Mouse (Mus musculus): ENCODE measurements at regions not wholly inside any gene's neighbourhood (a gene's known extent, or its start where the extent isn't known, plus 50 kb on each side); places are given as distances from the start of the nearest gene placed in this dataset.

- DNase-seq = no peak
Observed at GRCm38 (mm10) chr13:48003126-48003525, 257.9 kb upstream of the Id4 start.

DNA sequence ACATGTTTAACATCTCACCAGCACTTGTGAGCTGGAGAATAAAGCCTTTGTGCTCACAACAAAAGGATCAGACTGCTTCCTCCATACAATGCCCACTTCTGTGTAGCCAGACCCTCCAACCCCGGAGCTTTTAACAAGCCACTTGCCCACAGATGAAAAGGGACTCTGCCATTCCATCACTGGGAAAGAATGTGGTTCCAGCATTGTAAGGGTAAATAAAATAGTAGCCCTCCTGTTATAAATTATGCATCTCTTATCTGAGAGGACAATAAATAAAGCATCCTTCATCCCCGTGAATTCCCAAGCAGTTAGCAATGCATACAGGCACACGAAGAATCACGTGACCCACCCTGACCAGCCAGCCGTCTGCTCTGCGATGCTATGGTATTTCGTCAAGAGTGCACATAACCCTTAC lies 247.7 kb upstream of the Id4 start:
- no peak for DNase-seq

DNA sequence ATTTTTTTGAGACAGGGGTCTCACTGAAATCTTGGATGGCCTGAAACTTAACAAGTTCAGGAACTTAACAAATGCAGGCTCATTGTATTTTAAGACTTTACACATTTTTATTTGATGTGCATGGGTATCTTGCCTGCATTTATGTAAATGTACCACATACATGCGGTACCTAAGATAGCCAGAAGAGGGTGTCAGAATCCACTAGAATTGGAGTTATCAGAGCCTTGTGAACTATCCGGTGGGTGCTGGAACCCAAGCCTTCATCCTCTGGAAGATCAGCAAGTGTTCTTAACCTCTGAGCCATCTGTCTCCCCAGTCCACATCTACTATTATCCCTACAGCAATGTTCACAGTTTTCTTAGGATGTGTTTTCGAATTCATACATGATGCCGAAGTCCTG lies 245.7 kb upstream of the Id4 start:
- DNase-seq = no peak

DNA sequence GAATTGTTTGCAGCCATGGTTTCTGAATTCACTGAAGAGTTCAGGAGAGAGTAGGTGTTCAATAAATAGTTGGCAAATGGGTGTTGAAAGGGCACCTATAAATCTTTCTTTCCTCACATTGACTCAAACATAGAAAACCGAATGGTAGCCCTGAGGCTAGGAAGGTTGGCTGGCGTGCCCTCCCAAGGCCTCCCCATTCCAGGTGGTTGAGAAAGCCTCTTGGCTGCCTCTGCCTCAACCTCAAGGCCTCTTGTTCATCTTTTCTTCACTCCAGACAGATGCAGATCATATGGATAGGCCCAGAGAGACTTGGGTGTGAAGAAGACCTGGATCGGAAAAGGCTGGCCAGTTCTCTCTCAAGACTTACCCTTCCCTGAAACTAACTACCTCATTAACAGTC lies 245.0 kb upstream of the Id4 start:
- DNase-seq = no peak

DNA sequence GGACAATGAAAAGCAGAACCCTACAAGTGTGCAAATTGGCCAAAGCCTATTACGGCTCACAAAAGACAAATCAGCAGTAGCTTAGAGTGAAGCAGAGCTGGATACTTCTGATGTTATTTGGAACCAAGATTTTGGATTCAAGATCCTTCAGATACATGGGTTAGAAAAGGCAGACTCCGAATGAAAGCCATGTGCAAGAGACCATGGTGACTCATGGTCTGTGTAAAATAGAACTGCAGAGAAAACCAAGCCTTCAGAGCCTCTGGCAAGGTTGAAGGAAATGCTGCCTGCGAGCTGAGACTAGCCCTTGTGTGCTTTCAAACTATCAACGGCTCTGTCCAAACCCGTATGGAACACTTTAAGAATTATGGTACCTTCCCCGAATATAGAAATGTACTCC lies 244.4 kb upstream of the Id4 start:
- DNase-seq = no peak

DNA sequence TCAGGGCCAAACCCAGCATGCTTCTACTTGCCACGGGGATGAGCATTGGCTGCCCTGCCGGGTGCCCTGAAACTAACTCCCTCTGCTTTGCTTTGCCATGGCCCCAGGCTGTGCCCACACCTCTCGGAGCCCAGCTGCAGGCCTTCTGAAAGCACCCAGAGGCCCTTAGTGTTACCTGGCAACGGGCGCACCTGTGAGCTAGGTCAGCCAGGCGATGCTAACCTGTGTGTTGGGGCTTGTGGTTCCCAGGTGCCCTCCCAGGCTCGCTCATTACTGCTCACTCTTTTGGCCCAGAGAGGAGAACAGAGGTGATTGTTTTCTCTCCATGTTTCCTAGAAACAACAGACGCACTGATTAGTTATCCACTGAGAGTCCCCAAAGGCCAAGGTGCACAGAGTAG lies 243.4 kb upstream of the Id4 start:
- no peak for DNase-seq

GRCm38 (mm10) chr13:48018606-48019005 lies 242.4 kb upstream of the Id4 start:
- no peak for DNase-seq

DNA sequence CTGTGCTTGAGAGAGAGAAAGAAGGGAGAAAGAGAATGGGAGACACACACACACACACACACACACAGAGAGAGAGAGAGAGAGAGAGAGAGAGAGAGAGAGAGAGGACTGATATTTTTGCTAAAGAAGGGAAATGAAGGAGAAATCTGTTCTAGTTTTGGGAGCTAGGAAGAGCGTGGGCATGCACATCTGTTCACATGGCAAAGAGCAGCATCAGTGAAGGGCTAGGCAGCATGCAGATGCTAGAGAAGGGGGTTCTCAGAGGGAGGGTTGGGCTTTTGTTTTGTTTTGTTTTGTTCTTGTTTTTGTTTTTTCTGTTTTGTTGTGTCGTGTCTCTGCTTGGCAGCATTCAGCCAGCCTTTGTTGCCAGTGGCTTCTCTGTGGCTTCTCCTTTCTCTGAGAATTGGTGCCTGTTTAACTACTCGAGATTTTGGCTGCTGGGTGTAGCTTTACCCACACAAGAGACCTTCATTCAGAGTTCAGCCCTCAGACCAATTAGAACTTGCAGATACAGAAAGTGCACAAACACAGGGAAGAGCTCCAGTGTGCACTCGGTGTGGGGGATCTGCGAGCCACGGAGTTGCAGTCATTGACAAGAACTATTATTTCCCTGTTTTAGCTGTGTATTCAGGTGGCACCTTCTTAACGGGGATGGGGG lies 237.9 kb upstream of the Id4 start:
- no peak for DNase-seq

DNA sequence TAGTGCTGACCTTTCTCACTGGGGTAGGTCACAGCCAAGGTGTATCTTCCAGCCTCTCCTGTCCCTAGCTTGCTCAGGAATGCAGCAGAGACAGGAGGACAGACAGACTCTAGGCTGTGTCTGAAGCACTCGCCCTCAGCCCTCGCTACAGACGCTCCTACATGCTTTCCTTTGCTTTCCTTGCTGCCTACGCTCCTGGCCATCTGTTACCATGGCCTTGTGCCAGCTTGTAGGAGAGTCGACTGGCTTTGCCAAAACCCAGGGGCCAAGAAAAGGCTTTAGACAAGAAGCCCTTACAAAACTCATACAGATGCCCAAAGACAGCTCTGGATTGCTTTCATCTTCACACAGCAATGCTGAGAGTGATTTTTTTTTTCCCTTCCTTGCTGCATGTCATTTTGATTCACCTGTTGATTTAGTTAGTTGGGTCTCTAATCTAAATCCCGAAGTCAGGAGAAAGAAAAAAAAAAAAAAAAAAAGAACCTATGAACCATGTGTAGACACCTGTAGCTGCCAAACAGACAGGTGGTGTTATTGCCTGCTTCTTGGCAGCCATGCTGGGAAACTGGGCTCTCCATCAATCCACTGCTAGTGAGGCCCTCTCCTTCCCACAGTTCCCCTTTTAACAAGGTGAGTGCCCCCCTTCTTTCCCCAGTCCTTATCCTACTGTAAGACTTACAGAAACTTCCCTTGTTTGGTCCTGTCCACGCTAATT lies 233.1 kb upstream of the Id4 start:
- peak; percentile 73 for DNase-seq

DNA sequence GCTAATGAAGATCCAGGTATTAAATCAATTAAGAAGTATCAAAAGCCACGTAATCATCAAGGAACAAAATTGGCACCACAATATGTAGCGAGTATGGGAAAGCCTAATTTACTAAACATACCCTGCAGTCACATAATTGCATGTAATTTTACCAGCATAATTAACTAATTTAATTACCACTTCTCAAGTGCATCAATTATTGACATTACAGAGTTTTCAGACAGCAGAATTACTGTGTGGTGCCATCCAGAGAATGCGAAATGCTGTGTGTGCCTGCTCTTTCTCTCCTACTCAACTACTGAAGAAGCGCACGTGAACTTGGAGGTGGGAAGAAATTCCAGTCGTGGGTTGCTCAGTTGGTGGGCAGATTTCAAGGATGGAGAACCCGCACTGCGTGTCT lies 229.5 kb upstream of the Id4 start:
- DNase-seq = no peak

- no peak for DNase-seq
Observed at GRCm38 (mm10) chr13:48042172-48042571, 218.9 kb upstream of the Id4 start.

GRCm38 (mm10) chr13:48042572-48042971 lies 218.5 kb upstream of the Id4 start:
- DNase-seq = no peak

DNA sequence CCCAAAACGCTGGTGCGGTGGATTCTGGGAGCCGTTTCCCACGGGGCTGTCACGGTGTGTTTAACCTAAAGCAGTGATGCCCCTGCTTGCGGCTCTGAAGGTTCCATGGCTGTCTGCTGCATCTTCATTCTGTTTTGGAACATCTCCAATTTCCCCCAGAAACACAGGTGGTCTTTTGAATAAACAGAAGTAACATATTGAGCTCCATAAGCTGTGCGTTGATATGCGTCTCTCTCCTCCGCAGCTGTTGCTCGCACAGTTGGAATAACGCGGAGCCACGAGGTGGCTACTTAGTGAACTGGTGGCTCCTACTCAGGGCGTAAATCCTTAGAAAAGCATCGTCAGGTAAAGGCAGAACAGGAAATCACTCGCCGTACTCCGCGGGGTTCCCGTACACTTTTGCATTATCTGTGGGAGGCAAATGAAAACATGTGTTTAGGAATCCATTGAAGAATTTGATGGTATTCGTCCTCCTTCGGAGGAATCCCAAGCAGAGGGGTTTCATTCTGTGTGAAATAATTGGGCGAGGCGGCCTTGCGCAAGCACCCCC lies 214.8 kb upstream of the Id4 start:
- no peak for DNase-seq

DNA sequence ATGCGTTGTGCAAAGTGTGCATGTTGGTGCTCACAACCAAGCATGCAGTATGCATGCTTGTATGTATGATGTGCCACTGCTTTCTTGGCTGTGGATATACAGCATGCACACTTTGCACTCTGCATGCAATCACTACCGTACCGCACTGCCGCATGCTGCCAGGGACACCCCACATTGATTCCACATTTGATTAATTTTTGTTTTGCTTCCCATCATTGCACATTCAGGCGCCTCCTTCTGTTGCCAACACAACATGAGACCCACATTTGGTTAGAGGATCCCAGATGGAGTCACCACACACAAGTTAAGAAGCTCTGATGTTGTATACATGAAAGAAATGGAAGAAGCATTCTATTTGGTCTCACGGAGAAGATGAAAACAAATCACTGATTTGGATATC lies 211.2 kb upstream of the Id4 start:
- DNase-seq = no peak

DNA sequence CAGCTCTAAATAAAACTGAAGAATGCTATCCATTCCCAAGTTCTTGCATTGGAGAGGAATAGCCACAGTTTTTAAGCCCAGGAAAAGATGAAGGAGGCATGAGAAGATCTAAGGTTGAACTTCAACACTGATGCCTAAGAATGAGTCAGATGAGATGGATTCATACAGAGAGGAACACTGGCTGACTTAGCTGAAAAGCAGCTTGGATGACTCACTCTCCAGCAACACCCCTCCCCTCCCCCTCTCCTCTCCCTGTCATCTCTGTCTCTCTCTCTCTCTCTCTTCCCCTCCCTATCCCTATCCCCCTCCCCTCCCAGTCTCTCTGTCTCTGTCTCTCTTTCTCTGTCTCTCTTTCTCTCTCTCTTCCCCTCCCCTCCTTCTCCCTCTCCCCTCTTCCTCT lies 186.4 kb upstream of the Id4 start:
- DNase-seq = no peak

DNA sequence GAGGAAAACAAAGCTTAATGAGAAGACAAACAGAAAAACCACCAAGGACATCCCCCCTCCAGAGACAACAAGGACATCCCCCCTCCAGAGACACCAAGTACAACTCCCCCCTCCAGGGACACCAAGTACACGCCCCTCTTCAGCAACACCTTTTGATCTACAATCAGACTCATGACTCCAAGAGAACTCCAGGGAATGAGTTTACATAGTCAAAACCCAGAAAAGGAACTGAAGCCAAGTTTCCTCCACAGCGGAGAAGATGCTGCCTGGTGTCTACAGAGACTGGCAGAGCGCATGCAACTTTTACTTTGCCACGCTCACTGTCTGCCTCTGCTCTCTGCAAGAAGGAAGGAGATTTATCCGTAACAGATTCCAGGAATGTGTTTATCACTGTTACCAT lies 185.7 kb upstream of the Id4 start:
- DNase-seq = no peak

DNA sequence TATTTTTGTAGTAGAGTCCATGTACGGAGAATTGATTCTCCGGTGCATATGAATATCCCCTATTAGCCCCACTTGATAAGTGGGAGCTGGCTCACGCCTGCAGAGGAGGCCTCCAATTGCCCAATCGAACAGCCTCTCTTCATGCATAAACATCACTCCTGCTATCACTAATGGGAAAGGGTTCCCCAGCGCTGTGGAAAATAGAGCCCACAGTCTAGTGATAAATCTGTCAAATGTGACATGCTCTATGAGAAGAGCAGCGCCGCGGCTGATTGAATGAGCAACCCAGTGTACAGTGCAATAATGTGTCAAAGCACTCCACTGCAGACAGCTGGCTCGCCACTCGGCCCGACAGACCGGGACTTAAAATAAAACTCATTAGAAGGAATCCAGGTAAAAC lies 182.8 kb upstream of the Id4 start:
- DNase-seq = no peak

DNA sequence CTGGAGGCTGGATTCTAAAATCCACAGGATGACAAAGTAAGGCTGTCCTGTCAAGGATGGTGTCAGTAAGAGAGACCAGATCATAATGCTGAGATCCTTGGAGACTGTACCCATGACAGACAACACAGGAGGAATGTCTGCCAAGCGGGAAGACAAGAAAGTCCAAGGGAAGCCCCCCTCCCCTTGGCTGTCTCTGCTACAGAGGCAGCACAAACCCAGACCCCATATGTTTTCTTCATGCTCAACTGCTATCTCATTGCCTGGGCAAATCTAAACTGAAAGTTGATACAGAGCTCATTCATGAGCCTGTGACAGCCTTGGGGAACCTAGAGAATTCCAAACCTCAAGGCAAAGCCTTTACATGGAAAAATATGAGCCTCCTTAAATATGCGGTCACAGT lies 177.7 kb upstream of the Id4 start:
- no peak for DNase-seq

DNA sequence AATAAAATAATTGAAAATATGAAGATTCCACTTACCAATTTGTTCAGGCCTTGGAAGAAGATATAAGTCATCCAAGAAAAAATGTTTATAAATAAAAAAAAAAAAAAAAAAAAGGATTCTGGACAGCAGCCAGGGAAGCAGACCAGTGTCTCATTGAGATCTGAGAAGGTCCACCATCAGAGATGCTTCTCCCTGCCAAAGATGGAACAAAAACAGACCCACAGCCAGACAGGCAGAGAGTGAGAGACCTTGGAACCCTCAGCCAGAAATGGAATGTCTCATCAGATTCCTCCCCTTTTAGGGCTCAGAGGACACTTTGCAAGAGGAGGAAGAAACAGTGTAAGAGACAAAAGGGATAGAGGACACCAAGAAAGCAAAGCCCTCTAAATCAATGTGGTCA lies 177.2 kb upstream of the Id4 start:
- no peak for DNase-seq

DNA sequence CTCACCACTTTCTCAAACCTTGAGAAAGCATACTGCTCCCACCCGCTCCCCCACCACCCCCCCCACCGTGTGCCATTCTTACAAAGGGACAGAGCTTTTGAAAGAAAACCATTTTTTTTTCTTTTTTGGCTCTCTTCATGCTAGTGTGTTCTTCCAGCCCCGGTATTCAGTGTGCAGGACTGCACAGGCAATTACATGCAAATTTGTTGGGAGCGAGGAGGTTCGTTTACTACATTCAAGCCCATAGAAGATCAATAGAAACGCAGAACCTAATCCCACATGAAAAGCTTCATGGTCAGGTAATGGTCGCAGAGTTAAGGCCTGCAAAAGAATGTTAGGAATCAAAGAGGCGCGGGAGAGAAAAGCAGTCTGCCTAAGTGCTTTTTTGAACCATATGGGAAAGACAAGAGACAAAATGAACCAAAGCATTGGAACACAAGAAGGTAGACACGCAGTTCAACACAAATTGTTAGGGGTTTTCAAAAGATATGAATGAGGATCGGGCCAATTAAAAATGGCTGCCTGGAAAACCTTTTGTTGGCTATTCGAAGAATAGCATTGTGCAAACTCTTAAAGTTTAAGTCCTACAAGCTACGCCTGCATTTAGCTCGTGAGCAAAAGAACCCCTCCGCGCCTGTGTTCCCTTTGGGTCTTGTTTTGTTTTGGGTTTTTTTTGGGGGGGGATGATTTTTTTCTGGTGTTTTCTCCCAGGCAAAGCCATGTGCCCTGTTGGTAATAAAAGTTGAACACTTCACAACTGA lies 166.6 kb upstream of the Id4 start:
- no peak for DNase-seq

DNA sequence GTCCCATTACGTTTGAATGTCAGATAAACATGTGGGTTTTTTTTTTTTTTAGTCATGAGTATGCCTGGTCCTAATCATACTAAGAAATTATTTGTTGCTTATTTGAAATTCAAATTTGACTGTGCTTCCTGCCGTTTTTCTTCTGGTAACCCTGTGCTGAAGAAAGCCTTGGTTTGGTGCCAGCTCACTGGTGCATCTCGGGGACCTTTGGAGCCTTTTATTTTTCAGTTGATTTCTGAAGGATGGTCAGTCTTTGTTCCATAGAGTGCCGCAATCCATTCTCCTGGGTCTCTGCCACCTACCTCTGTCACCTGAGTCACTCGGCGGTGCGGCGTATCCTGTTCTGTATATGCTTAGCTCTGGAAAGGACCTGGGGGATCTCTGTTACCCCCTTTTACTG lies 158.9 kb upstream of the Id4 start:
- DNase-seq = no peak

DNA sequence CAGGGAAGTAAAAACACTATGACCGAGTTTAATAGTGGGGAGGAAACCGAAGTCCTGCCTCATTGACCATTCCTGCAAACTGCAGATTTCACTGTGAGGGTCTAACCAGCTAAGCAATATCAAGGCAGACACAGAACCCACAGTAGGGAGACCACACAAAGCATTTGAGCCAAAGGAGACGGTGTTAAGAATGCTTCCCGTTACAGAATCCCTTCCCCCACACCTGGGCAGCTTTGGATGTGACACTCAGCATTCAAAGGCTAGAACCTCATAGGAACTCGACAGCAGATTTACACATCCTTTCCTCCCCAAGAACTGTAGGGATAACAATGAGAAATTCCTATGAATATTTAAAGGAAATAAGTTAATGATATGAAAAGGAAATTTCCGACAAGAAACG lies 158.5 kb upstream of the Id4 start:
- DNase-seq = no peak

DNA sequence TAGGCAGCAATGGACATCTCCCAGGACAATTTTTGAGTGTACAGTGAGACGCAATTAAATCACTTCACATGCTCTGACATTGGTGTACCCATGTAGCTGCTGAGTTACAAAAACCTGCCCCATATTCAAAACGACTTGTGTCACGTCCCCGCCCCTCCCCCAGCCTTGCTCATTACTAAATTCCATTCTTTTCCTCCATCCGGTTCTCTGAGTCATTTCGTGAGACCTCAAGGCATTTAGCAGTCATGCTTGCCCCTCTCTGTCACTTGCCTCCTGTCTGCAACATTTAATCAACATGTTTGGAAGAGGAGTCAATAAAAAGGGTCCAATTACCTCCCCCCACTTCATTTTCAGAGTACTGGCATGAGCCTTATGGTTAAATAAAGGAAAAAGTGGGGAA lies 156.3 kb upstream of the Id4 start:
- no peak for DNase-seq

DNA sequence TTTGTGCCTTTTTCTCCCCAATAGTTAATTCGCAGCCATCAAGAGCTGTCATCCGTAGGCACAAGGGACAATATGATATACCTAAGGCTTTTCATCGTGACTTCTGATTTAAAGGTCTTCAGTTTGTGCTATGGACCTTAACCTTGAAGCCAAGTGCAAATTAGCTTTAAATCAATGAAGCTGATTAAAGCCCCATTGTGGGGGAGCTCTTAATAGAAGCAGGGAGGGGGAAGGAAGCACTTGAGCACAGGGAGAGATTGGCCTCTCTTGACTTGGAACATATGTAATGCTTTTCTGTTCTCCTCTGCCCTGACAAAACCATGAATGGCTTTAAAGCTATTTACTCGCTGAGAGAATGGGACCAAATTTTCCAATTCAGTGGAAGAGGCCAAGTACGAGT lies 154.1 kb upstream of the Id4 start:
- DNase-seq = no peak

Measured in cerebellum, adult 11 months (tissue).